Mouse (Mus musculus) heart, embryonic 13.5 days (tissue): ENCODE results near the gene Fabp3. TPM values are rescaled to one million over a fixed set of nuclear protein-coding genes. Genes with fewer than 3 reads are reported as not detected.

Experiments used
- ATAC-seq: fragments of 200-750 bp; cut with Nextera tagmentation; 2 replicates; pipeline ENCODE4 v1.8.0; 2017; ENCODE audit warnings: moderate TSS enrichment; ENCODE audit not compliant: insufficient number of reproducible peaks, low FRiP score, low TSS enrichment; ENCODE audit errors: extremely low read depth
- H3K27ac ChIP-seq: fragments of 300-500 bp; sonication (generic); replicated peaks from 2 replicates; pipeline ENCODE4 v1.5.1; 2015; ENCODE audit warnings: moderate library complexity, mild to moderate bottlenecking, inconsistent platforms
- H3K27me3 ChIP-seq: fragments of 300-500 bp; sonication (generic); replicated peaks from 2 replicates; pipeline ENCODE4 v1.6.1; 2015; ENCODE audit warnings: mild to moderate bottlenecking, inconsistent platforms
- H3K36me3 ChIP-seq: fragments of 300-500 bp; sonication (generic); 2 replicates; pipeline ENCODE4 v1.6.1; 2015; ENCODE audit warnings: mild to moderate bottlenecking, inconsistent platforms
- H3K4me1 ChIP-seq: fragments of 300-500 bp; sonication (generic); 2 replicates; pipeline ENCODE4 v1.6.1; 2015; ENCODE audit warnings: inconsistent platforms
- H3K4me2 ChIP-seq: fragments of 300-500 bp; sonication (generic); 2 replicates; pipeline ENCODE4 v1.6.1; 2015; ENCODE audit warnings: inconsistent platforms, mild to moderate bottlenecking, moderate library complexity
- H3K4me3 ChIP-seq: fragments of 300-500 bp; sonication (generic); 2 replicates; pipeline ENCODE4 v1.5.1; 2015; ENCODE audit warnings: moderate library complexity, mild to moderate bottlenecking, inconsistent platforms
- H3K9ac ChIP-seq: fragments of 300-500 bp; sonication (generic); 2 replicates; pipeline ENCODE4 v1.6.1; 2015; ENCODE audit warnings: inconsistent platforms, mild to moderate bottlenecking, moderate library complexity
- H3K9me3 ChIP-seq: fragments of 300-500 bp; sonication (generic); 2 replicates; pipeline ENCODE4 v1.6.1; 2016; ENCODE audit warnings: inconsistent platforms
- WGBS: fragments of 180-500 bp; shearing (Covaris S2); methylation state at CpG from one replicate; pipeline ENCODE4 v1.1.7; 2015; ENCODE audit warnings: mixed read lengths; 5-methylcytosine and 5-hydroxymethylcytosine counted together
- polyA plus RNA-seq: library from polyadenylated mRNA; unstranded; fragments of >200 nt; fragmentation: Nextera tagmentation; extraction: Ambion mirVana; gene quantifications from 2 replicates; pipeline ENCODE4 v1.2.1, GENCODE M21; 2015

Gene Fabp3
- polyA plus RNA-seq, 1 experiment from 2014 or later = 961 TPM

- Histone ChIP-seq H3K27ac (no peak overlapping the region; the same call in 1 of the 2 replicates), H3K4me2 (peak overlapping the region; percentile 34; the same call in 1 of the 2 replicates), H3K4me1 (peaks cover 29% of the 10 kb centered on the region), H3K4me3 (no peak overlapping the region), H3K27me3 (no peaks in the 10 kb centered on the region), H3K36me3 (no peaks in the 10 kb centered on the region), H3K9ac (0 out of 2 replicates have a peak overlapping the region, but pooled peaks have one; percentile 20), H3K9me3 (no peaks in the 10 kb centered on the region)
- ATAC-seq = no peak
- WGBS = 48% methylated on average over 23 of the region's 23 CpGs
Measured at GRCm38 (mm10) chr4:130295047-130295745, 13.2 kb upstream of the Fabp3 start.

- Histone ChIP-seq H3K4me2 (no peak overlapping the region), H3K9me3 (no peaks in the 10 kb centered on the region), H3K4me3 (no peak overlapping the region), H3K9ac (no peak overlapping the region), H3K4me1 (peaks cover 29% of the 10 kb centered on the region), H3K36me3 (no peaks in the 10 kb centered on the region), H3K27me3 (no peaks in the 10 kb centered on the region), H3K27ac (no peak overlapping the region)
- 74% methylated on average over 13 of the region's 13 CpGs for WGBS
- no peak for ATAC-seq
Measured at GRCm38 (mm10) chr4:130296243-130296965, 12.0 kb upstream of the Fabp3 start.

DNA sequence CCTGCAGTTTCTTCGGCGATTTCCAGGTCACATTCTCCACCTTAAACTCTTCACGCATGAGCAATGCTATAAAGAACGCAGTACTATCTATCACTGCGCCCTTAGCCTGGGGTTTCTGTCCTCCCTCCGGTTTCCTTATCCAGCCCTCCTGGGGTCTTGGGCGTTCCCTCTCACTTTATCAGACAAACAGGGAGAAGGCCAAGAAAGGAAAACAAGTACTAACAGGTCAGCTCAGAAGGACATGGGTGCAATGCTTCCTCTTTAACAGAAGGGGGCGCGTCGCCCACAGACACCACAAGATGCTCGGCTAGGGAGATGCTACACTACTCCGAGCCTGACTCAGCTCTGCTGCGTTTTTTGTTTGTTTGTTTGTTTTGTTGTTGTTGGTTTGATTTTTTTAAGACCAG is 11.3 kb upstream of the Fabp3 start:
- Histone ChIP-seq H3K9ac (0 out of 2 replicates have a peak overlapping the region, but pooled peaks have one; percentile 9), H3K9me3 (no peaks in the 10 kb centered on the region), H3K36me3 (no peaks in the 10 kb centered on the region), H3K4me2 (peak overlapping the region; percentile 38), H3K27me3 (peaks cover 7% of the 10 kb centered on the region; the same call in 1 of the 2 replicates), H3K4me1 (peaks cover 32% of the 10 kb centered on the region), H3K4me3 (no peak overlapping the region), H3K27ac (no peak overlapping the region)
- ATAC-seq = 0 out of 2 replicates have a peak, but pooled peaks have one; percentile 33
- 16% methylated on average over 13 of the region's 13 CpGs for WGBS

- no peaks in the 10 kb centered on the region for H3K36me3 ChIP-seq
- H3K9ac ChIP-seq = peak overlapping the region; percentile 47; the same call in 1 of the 2 replicates
- H3K9me3 ChIP-seq = no peaks in the 10 kb centered on the region
- no peak overlapping the region for H3K4me3 ChIP-seq
- peaks cover 37% of the 10 kb centered on the region for H3K4me1 ChIP-seq
- peaks cover 10% of the 10 kb centered on the region for H3K27me3 ChIP-seq
- H3K27ac ChIP-seq = peak overlapping the region; percentile 24; the same call in 1 of the 2 replicates
- 0 out of 2 replicates have a peak, but pooled peaks have one; percentile 12 for ATAC-seq
- WGBS = 58% methylated on average over 11 of the region's 11 CpGs
- H3K4me2 ChIP-seq = no peak overlapping the region
Measured at GRCm38 (mm10) chr4:130298877-130299628, 9.3 kb upstream of the Fabp3 start.

DNA sequence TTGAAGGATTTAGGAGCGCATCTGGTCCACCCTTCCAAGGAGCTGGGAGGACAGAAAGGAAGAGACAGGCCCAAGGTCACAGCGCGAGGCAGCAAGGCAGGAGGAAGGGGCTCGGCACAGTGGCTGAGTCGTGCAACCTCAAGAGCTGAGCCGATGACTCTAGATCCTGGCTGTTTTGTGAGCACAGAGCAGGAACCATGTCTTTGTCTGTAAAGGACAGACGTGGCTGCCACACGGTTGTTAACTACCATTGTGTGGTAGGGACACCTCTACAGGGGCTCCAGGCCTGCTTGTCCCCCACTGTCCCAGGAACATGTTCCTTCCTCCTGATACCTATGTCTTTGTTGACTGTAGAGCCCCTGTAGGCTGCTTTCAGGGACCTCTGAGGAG is 8.8 kb upstream of the Fabp3 start:
- no peak for ATAC-seq
- Histone ChIP-seq H3K4me3 (no peak overlapping the region), H3K36me3 (no peaks in the 10 kb centered on the region), H3K9me3 (no peaks in the 10 kb centered on the region), H3K4me2 (no peak overlapping the region), H3K9ac (peak overlapping the region; percentile 47; the same call in 1 of the 2 replicates), H3K4me1 (peaks cover 37% of the 10 kb centered on the region), H3K27ac (peak overlapping the region; percentile 24; the same call in 1 of the 2 replicates), H3K27me3 (peaks cover 14% of the 10 kb centered on the region)
- WGBS = 66% methylated on average over 8 of the region's 8 CpGs

GRCm38 (mm10) chr4:130302285-130302870 is 6.0 kb upstream of the Fabp3 start:
- H3K4me1 ChIP-seq = peaks cover 33% of the 10 kb centered on the region
- no peaks in the 10 kb centered on the region for H3K36me3 ChIP-seq
- H3K9ac ChIP-seq = no peak overlapping the region
- 47% methylated on average over 12 of the region's 12 CpGs for WGBS
- H3K9me3 ChIP-seq = no peaks in the 10 kb centered on the region
- H3K4me3 ChIP-seq = no peak overlapping the region
- no peak for ATAC-seq
- no peak overlapping the region for H3K4me2 ChIP-seq
- peaks cover 28% of the 10 kb centered on the region for H3K27me3 ChIP-seq
- no peak overlapping the region for H3K27ac ChIP-seq

GRCm38 (mm10) chr4:130304746-130305145 is 3.6 kb upstream of the Fabp3 start:
- Histone ChIP-seq H3K27me3 (peaks cover 44% of the 10 kb centered on the region), H3K9ac (no peak overlapping the region), H3K4me1 (peaks cover 42% of the 10 kb centered on the region), H3K4me3 (no peak overlapping the region), H3K36me3 (no peaks in the 10 kb centered on the region), H3K4me2 (no peak overlapping the region), H3K27ac (no peak overlapping the region), H3K9me3 (no peaks in the 10 kb centered on the region)
- no peak for ATAC-seq
- 25% methylated on average over 3 of the region's 3 CpGs for WGBS

DNA sequence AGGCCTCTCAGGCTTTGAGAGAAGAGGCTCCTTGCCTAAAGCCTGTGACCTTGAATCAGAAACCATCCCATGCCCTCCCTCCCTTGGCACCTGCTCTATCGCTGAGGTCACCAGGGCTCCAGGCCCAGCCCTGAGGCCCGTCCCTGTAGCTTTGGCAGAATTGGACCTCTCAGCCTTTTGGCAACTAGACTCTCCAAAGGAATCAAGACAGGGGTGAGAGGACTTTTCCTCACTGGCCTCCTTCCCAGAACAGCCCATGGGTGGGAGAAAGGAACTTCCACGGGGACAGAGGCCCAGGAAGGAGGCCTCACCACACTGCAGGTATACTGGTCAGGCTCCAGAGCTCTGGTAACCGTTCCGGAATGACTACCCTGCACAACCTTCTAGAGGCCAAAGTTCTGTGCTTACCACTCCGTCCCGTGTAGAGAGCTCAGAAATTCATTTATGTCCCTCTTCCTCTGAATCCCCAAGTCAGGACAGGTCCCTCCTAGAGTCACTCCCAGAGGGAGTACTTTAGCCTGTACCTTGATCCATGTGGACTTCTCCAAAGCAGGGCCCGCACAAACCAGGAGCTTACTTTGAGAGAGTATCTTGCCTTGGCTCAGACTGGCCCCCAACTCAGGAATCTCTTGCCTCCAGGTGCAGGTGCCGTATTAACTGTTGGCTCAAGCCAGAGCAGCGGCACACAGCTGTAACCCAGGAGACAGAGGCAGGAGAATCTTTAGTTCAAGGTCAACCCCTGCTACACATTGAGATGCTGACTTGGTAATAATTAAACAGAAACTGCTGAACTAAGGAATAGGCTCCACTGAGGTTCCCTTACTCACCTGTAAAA is 1.4 kb upstream of the Fabp3 start:
- peak overlapping the region; percentile 96 for H3K27ac ChIP-seq
- peak overlapping the region; percentile 80 for H3K4me2 ChIP-seq
- H3K36me3 ChIP-seq = peaks cover 4% of the 10 kb centered on the region
- H3K27me3 ChIP-seq = peaks cover 50% of the 10 kb centered on the region
- no peaks in the 10 kb centered on the region for H3K9me3 ChIP-seq
- no peak for ATAC-seq
- peaks cover 59% of the 10 kb centered on the region for H3K4me1 ChIP-seq
- H3K4me3 ChIP-seq = peak overlapping the region; percentile 71; the same call in 1 of the 2 replicates
- WGBS = 69% methylated on average over 10 of the region's 10 CpGs
- H3K9ac ChIP-seq = peak overlapping the region; percentile 94

GRCm38 (mm10) chr4:130307851-130308230 is 554 bp upstream of the Fabp3 start:
- peaks cover 11% of the 10 kb centered on the region for H3K36me3 ChIP-seq
- peak overlapping the region; percentile 71 for H3K4me3 ChIP-seq
- H3K9ac ChIP-seq = peak overlapping the region; percentile 94
- under 1% methylated on average over 23 of the region's 23 CpGs for WGBS
- H3K4me1 ChIP-seq = peaks cover 59% of the 10 kb centered on the region
- peak overlapping the region; percentile 96 for H3K27ac ChIP-seq
- peak overlapping the region; percentile 80 for H3K4me2 ChIP-seq
- H3K9me3 ChIP-seq = no peaks in the 10 kb centered on the region
- peak; percentile 28; the same call in 1 of the 2 replicates for ATAC-seq
- peaks cover 48% of the 10 kb centered on the region for H3K27me3 ChIP-seq

DNA sequence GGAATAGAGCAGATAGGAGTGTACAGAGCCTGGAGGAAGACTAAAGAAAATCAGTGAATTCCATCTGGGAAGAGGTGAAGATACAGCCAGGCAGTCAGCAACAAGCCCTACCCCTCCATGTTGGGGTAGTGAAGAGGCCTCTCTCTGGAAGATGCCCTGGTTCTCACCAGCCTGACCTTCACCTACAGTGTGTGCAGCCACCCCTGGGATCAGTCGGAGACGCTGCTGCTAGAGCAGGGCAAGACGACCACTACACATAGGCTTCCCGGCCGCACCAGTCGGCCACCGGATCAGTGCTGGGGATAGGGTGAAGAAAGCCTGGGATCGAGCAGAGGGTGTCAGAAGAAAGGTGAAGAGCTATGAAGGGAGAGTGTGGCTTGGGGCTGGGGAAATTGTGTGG is 859 bp downstream of the Fabp3 start:
- H3K9me3 ChIP-seq = no peaks in the 10 kb centered on the region
- peak overlapping the region; percentile 94 for H3K9ac ChIP-seq
- peak overlapping the region; percentile 80 for H3K4me2 ChIP-seq
- peak overlapping the region; percentile 71 for H3K4me3 ChIP-seq
- WGBS = 28% methylated on average over 8 of the region's 8 CpGs
- peak overlapping the region; percentile 96 for H3K27ac ChIP-seq
- H3K4me1 ChIP-seq = peaks cover 72% of the 10 kb centered on the region
- no peak for ATAC-seq
- H3K27me3 ChIP-seq = peaks cover 44% of the 10 kb centered on the region
- peaks cover 25% of the 10 kb centered on the region for H3K36me3 ChIP-seq
